Mouse (Mus musculus) urinary bladder, adult 18-20 months (tissue): ENCODE data around the gene Hivep3.
A peak's percentile ranks its signal among the peaks of the same experiment; 100 is the strongest.

Experiments used
- DNase-seq, 2 experiments: peaks; one replicate each; pipeline ENCODE4 v3.0.0; 2022; ENCODE audit warnings: low spot score in 2 of 2, mixed read lengths in 2 of 2

Gene Hivep3

DNA sequence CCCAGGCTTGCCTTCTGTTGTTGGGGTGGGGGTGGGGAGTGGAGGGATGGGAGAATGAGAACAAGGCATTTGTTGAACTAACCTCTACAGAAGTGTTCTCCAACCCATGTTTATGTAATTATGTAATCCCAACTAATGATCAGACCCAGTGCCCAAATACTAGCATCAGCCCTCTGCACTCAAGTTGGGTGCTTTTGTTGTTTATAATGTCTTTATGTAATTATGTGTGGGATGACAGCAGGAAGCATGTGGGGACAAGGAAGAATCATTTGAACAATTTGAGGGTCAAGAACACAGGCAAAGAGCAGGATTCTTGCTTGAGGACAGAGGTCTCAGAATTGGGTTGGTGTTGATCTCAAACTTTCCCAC, 82.2 kb downstream of the Hivep3 start:
- DNase-seq, result no peak

DNA sequence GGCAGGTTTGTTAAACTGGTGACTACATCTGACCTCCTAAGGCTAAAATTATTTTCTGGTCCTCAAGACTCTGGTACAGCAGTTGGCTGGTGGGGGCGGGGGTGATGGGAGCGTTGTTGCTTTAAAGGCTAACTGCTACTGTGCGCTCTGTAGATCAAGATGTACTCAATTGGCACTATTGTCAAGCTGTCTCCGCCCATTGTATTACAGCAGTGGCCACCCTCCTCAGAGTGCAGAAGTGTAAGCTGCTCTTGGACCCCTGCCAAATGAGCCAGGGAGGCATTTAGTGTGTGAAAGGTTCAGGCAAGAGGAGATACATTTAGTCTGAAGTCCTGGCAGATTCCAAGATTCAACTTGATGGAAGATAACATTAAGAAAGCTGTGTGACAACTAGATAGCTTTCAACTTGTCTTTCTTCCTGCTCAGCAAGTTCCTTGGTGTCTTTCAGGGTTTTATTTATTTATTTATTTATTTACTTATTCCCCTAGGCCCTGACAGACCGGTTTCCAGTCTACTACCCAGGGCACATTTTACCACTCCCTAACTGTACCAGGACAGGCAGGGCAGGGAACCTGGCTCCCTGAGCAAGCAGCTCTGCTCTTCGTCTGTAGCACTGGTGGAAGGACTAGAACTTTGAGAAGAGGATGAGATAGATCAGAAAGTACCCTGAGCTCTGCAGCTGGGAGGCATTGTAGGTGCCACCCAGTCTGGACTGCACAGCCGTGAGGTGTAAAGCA, 83.2 kb downstream of the Hivep3 start:
- DNase-seq, result peak; percentile 53 to 77

DNA sequence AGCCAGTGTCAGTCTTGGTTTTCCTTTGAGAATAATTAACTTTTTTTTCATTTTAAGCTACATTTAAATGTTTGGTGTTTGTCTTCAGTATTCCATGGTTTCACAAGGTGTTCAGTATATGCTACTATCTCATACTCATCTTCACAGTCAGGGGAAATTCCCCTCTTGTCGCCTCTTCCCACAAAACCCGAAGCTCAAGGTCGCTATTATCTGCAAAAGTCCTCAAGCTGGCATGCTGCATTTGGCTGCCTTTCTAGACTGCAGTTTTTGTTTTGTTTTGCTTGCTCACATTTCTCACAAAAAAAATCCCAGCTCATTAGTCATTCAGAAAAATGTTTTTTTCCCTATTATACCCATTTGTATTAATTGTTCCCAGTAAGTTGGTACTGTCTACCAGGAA, 92.4 kb downstream of the Hivep3 start:
- DNase-seq, result no peak

- no peak for DNase-seq
Observed at GRCm38 (mm10) chr4:119828386-119828785, 94.8 kb downstream of the Hivep3 start.

GRCm38 (mm10) chr4:119828996-119829395, 95.4 kb downstream of the Hivep3 start:
- no peak for DNase-seq

- DNase-seq, result peak in 1 of 2 experiments; percentile 82
Observed at GRCm38 (mm10) chr4:119833333-119833732, 99.7 kb downstream of the Hivep3 start.

DNA sequence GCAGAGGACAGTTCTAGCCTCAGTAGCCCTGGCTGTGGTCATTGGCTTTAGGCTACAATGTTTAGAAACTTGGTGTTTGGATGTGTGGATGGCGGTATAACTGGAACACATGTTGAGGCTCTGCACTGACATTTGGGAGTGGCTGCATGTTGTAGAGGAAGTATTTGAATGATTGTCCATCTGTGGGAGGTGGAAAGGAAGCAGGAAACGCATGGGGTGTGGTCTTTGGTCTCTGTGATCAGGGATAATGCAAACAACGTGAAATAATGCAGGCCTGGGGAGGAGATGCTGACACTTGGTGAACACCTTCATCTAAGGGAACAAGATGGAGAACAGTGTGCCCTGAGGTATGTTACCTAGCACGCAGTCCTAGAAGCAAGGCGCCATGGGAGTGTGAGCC, 100.3 kb downstream of the Hivep3 start:
- no peak for DNase-seq

GRCm38 (mm10) chr4:119836181-119836580, 102.6 kb downstream of the Hivep3 start:
- DNase-seq, result no peak

DNA sequence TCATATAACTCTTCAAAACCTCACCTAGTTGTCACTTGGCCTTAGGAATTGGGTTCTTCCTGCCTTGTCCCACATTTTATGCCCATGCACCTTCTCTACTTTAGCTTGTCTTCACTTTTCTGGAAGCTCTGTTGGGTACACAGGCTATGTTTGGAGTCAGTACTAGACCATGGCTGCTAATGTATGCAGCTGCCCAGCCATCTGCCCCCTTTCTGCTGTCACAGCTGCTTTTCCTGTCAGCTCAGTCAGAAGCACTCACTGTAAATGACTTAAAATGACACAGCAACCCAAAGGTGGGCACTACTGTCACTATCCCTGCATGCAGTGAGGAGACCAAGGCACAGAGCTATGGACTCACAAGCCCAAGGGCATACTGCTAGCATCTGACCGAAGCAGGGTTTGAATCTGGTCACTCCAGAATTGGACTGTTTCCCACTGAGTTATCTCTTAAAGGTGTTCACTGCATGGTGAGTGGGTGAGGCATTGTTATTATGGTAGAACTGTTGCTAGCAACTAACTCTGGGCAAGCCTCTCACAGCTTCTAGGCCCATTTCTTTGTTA, 104.0 kb downstream of the Hivep3 start:
- no peak for DNase-seq

- no peak for DNase-seq
Observed at GRCm38 (mm10) chr4:119838308-119838707, 104.7 kb downstream of the Hivep3 start.

DNA sequence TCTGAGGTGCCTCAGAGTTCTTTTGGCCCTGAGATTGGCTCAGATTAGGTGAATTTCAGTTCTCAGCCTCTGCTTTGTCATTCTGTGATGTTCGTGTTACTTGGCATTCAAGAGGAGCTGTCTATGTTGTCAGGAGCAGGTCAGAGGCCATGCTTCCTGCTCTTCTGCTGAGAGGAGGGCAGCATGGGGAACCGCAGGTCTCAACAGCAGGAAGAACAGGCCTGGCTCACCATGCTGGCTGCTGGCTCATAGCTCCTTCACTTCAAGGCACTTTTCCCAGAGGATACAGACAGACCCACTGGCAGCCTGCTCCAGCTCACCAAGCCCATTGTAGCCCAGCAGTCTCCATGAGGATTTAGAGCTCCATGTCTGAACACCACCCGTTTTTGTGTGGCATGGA, 109.7 kb downstream of the Hivep3 start:
- DNase-seq, result no peak

- peak in 1 of 2 experiments; percentile 44 for DNase-seq
Observed at GRCm38 (mm10) chr4:119844267-119844666, 110.7 kb downstream of the Hivep3 start.

- DNase-seq, result no peak
Observed at GRCm38 (mm10) chr4:119845596-119846161, 112.1 kb downstream of the Hivep3 start.

- DNase-seq, result peak; percentile 63 to 69
Observed at GRCm38 (mm10) chr4:119852483-119852882, 118.9 kb downstream of the Hivep3 start.

GRCm38 (mm10) chr4:119854307-119855144, 120.9 kb downstream of the Hivep3 start:
- DNase-seq, result no peak

- no peak for DNase-seq
Observed at GRCm38 (mm10) chr4:119859454-119859853, 125.9 kb downstream of the Hivep3 start.

GRCm38 (mm10) chr4:119861001-119861400, 127.4 kb downstream of the Hivep3 start:
- DNase-seq, result no peak

- DNase-seq, result no peak
Observed at GRCm38 (mm10) chr4:119865827-119866455, 132.4 kb downstream of the Hivep3 start.

DNA sequence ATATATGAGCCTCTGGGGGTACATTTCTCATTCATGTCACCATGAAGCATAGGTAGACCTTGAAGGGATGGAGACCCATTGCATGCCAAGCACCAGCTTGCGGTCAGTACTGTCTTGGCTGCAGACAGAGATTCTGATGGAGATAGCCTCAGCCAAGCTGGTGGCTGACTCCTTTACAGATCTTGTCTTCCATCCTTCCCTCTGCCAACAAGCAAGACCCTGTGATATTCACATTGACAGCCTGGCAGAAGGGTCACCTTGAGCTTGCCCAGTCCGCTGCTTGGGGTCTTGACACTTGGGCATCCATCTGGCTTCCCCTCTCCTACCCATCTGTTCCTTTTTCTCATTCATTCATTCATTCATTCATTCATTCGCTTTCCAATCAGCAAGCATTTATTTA, 133.5 kb downstream of the Hivep3 start:
- no peak for DNase-seq

DNA sequence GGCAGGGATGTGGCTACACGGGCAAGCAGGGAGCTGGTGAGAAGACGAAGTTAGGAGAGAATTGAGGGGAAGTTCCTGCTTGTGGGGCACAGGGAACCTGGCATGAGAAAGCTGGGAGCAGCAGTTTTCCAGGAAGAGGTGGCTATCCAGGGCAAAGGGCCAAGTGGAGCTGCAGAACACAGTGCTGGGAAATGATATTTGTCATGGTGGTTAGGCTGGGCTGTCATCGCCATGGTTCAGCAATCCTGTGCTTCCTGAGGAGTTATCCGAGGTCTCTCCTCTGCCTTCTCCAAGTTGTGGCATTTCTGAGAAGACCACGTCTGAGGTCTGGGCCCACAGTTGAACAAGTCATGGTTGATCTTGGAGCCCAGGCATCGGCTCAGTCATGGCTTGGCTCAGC, 136.8 kb downstream of the Hivep3 start:
- DNase-seq, result no peak

- DNase-seq, result no peak
Observed at GRCm38 (mm10) chr4:119871441-119871840, 137.9 kb downstream of the Hivep3 start.
